Mouse (Mus musculus): ENCODE results near the gene Dhrs13. TPM values are rescaled to one million over a fixed set of nuclear protein-coding genes. Genes with fewer than 3 reads are reported as not detected.

Dhrs13 gene
- 32.7 and 40.0 TPM in 2 replicates for polyA plus RNA-seq (2015; fragmentation: Nextera tagmentation; extraction: Ambion mirVana)

DNA sequence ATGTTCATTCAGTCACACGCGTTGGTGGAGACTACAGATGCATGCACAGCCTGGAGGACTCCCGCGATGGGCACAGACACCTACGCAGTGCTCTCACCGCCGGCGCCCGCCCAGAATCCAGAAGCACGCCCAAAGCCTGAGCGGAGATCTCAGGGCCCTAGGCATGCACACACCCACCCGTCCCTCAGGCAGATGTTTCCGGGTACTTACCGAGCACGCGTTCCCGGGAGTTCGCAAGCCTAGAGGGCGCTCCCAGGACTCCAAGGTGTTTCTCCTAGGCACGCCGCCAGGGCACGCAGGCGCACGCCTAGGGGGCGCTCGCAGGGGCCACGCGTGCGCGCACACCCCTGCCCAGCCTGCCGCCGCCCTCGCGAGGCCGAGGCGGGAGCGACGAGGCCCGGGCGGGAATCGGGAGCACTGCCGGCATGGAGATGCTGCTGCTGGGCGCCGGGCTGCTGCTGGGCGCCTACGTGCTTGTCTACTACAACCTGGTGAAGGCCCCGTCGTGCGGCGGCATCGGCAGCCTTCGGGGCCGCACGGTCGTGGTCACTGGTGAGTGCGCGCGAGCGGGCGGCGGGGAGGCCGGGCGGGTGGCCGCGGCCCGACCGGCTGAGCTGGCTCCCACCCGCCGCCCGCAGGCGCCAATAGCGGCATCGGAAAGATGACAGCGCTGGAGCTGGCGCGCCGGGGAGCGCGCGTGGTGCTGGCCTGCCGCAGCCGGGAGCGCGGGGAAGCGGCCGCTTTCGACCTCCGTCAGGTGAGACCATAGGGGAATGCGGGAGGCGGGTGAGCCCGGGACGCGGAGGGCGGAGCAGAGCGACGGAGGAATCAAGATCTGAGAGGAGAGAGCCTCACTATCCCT, at the start of gene Dhrs13:
TSS of gene Dhrs13 (plus strand) at position 334 of the 862 bp plus-strand sequence.
- peak within 1 kb of the TSS; percentile 69 for H3K4me2 ChIP-seq
- H3K9ac ChIP-seq, result peak within 1 kb of the TSS; percentile 82
- H3K4me1 ChIP-seq (replicated peaks), result peaks cover 38% of the 10 kb centered on the region
- H3K9me3 ChIP-seq, result no peaks in the 10 kb centered on the region
- no peaks in the 10 kb centered on the region for H3K27me3 ChIP-seq
- H3K36me3 ChIP-seq, result peaks cover 45% of the 10 kb centered on the region
- WGBS, result under 1% methylated on average over 96 of the region's 96 CpGs
- peak; percentile 93 for ATAC-seq (ENCODE audit: low read depth)
- peak within 1 kb of the TSS; percentile 93 for H3K27ac ChIP-seq (replicated peaks)
- peak within 1 kb of the TSS; percentile 59 for H3K4me3 ChIP-seq

DNA sequence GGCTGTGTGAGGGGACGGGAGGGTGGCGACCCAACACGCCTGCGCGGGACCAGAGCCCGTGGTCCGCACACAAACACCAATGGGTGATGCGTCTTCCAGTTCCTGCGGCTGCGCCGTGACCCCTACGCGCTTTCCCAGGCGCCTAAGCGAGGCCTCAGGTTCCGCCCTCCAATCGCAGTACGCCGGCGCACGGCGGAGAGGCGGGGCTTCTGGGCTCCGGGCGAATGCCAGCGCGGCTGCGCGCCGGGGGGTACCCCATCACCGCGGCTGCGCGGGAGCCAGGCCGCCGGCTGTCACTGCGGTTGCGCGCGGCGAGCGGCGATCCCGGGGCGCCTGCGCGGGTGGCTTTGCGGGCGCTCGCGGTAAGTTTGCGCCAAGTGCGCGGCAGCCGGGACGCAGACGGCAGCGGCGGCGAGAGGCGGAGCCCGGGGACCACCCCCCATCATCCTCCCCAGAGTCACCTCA, 49.6 kb upstream of the Dhrs13 start, which contains the start of gene Phf12:
TSS of gene Phf12 (plus strand) at position 314 of the 465 bp plus-strand sequence.
- peak within 1 kb of the TSS; percentile 99 for H3K4me3 ChIP-seq
- peaks cover 12% of the 10 kb centered on the region for H3K27me3 ChIP-seq
- peak; percentile 90 for ATAC-seq (ENCODE audit: low read depth)
- no peaks in the 10 kb centered on the region for H3K9me3 ChIP-seq
- peaks cover 33% of the 10 kb centered on the region for H3K4me1 ChIP-seq (replicated peaks)
- peak within 1 kb of the TSS; percentile 96 for H3K27ac ChIP-seq (replicated peaks)
- H3K4me2 ChIP-seq, result peak within 1 kb of the TSS; percentile 95
- WGBS, result under 1% methylated on average over 62 of the region's 62 CpGs
- H3K9ac ChIP-seq, result peak within 1 kb of the TSS; percentile 97
- peaks cover 21% of the 10 kb centered on the region for H3K36me3 ChIP-seq

DNA sequence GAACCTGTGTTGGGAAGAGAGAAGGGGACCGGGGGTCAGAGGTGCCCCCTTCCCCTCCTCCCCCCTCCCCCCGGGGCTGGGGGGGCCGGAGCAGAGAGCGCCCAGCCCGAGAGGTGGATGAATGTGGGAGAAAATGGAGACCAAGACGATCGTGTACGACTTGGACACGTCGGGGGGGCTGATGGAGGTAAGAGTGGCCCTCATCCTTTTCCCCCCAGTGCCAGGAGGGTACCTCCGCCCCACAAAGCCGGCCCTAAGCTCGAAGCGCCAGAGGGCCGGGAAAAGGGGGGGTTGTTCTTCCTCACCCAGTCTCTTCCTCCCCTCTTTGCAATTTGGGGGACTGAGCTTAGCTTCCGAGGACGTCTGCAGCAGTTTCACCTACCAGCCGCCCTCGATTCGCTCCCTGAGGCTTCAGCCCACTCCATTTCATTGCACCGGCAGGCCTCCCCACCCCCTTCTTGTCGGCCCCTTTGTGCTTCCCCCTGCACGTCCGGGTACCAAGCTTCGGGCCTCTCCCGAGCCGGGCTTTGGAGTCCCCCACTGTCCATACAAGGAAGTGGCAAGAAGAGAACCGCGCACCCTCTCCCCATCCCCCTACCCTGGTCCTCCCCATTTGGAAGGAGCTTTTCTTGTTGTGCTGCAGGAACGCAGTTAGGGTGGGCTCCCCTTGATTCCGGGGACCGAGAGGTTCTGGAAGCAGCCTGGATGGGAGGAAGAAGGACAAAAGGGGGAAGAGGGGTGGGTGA, 48.7 kb upstream of the Dhrs13 start:
- Histone ChIP-seq H3K9me3 (no peaks in the 10 kb centered on the region), H3K36me3 (peaks cover 20% of the 10 kb centered on the region), H3K27ac (replicated peaks) (peak overlapping the region; percentile 96), H3K4me2 (peak overlapping the region; percentile 95), H3K4me3 (peak overlapping the region; percentile 99), H3K4me1 (replicated peaks) (peaks cover 33% of the 10 kb centered on the region), H3K9ac (peak overlapping the region; percentile 97), H3K27me3 (peaks cover 3% of the 10 kb centered on the region; the same call in 1 of the 2 replicates)
- ATAC-seq (ENCODE audit: low read depth), result no peak
- WGBS, result 0% methylated on average over 29 of the region's 32 CpGs

DNA sequence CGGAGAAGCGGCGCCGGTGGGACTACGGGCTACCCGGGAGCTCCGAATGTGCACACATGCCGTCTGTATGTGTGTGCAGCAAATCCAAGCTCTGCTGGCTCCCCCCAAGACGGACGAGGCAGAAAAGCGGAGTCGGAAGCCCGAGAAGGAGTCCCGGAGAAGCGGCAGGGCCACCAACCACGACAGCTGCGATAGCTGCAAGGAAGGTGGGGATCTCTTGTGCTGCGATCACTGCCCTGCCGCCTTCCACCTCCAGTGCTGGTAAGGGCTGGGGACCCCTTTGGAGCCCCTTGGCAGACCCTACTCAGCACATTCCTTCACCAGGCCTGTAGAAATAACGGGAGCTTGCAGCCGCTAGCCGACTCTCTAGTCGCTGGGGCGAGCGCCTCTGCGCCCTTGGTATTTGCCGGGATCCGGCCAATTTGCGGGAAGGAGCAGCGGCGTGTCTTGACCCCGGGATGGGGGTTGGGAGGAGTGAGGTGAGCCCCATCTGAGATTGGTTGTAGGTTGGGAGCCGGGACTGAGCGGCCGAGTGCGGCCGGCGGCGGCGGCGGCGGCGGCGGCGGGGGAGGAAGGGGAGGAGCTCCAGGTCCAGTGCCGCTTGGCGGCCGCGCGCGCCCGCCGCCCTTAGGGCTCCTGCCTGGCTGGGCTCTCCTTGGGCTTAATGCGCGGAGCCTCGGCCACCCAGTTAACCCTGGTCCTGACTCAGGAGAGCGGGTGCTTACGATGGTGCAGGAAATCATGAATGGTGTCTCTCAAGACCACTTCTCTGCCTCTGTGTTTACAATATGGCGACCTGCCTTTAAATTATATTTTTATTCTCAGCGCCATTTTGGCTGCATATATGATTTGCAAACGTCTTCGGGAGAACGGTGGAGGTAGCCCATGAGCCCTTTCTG, 47.9 kb upstream of the Dhrs13 start:
- H3K4me1 ChIP-seq (replicated peaks), result peaks cover 33% of the 10 kb centered on the region
- no peaks in the 10 kb centered on the region for H3K9me3 ChIP-seq
- peaks cover 23% of the 10 kb centered on the region for H3K36me3 ChIP-seq
- ATAC-seq (ENCODE audit: low read depth), result no peak
- H3K27ac ChIP-seq (replicated peaks), result peak overlapping the region; percentile 96
- peak overlapping the region; percentile 99 for H3K4me3 ChIP-seq
- WGBS, result under 1% methylated on average over 60 of the region's 63 CpGs
- peak overlapping the region; percentile 95 for H3K4me2 ChIP-seq
- H3K9ac ChIP-seq, result peak overlapping the region; percentile 97
- H3K27me3 ChIP-seq, result no peaks in the 10 kb centered on the region

DNA sequence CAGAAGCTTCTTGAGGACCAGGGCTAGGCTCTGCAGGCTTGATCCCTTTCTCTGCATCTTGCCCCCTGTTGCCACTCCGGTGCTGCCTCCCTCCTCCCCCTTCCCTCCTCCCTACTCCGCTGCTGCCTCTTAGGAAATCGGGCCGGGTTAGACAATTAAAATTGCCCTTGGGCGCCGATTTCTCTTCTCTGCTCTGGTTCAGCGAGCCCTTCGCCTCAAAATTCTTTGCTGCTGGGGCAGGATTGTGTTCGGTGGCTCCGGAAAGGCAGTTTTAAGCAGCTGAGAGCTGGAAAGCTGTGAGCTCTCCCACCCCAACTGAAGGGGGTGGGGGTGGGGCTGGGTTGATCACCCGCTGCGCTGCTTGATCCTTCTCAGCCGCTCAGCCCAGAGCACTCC, 47.2 kb upstream of the Dhrs13 start:
- peak overlapping the region; percentile 97 for H3K9ac ChIP-seq
- peak overlapping the region; percentile 96 for H3K27ac ChIP-seq (replicated peaks)
- H3K27me3 ChIP-seq, result no peaks in the 10 kb centered on the region
- no peak for ATAC-seq (ENCODE audit: low read depth)
- H3K4me3 ChIP-seq, result peak overlapping the region; percentile 99
- no peaks in the 10 kb centered on the region for H3K9me3 ChIP-seq
- peaks cover 33% of the 10 kb centered on the region for H3K4me1 ChIP-seq (replicated peaks)
- under 1% methylated on average over 13 of the region's 13 CpGs for WGBS
- peak overlapping the region; percentile 95 for H3K4me2 ChIP-seq
- H3K36me3 ChIP-seq, result peaks cover 28% of the 10 kb centered on the region

DNA sequence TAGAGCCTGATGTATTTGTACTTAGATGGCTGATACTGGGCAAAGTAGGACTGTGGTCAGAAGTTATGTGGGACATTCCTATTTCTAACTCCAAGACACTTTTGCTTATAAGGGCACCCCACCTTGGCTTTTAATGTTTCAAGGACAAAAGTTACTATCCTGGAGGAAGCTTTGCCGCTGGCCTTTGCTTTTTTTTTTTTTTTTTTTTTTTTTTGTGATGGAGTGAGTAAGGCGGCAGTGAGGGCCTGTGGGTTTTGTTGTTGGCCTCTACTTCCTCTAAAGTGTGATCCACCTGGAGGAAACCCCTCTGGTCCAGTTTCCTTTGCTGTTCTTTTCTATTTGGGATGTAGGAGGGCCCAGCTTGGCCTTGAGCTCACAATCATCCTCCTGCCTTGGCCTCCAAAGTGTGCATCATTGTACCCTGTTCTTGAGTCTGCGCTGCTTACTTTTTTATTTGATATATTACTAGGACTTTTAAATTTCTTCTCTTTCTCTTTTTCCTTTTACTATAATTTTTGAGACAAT, 46.5 kb upstream of the Dhrs13 start:
- 90% methylated on average over 3 of the region's 3 CpGs for WGBS
- peaks cover 31% of the 10 kb centered on the region for H3K36me3 ChIP-seq
- peak overlapping the region; percentile 97 for H3K9ac ChIP-seq
- peaks cover 30% of the 10 kb centered on the region for H3K4me1 ChIP-seq (replicated peaks)
- H3K4me3 ChIP-seq, result peak overlapping the region; percentile 99
- no peaks in the 10 kb centered on the region for H3K27me3 ChIP-seq
- H3K9me3 ChIP-seq, result no peaks in the 10 kb centered on the region
- peak overlapping the region; percentile 96 for H3K27ac ChIP-seq (replicated peaks)
- no peak for ATAC-seq (ENCODE audit: low read depth)
- peak overlapping the region; percentile 95 for H3K4me2 ChIP-seq

DNA sequence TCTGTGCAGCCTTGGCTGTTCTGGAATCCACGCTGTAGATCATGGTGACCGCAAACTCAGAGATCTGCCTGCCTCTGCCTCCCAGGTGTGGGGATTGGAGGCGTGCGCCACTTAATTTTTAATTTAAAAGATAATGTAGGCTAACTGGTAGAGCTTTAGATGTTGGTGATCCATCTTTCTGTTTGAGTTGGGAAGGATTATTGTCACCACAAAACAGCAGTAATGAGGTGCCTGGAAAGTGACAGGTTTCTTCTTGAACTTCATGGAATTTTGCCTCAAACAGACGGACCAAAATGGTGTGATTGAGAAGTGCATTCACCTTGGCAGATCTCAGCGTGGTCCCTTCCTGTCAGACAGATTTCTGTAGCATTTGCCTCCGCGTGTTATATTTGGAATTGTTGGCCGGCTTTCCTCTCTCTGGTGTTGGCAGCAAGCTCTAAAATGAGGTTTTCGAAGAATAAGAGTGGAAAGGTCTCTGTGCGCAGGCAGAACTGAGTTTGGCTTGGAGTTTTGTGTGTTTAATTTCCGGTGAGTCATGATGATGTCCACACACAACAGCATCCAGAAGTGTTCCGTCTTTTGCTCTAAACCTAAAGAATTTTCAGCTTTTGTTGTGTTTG, 42.9 kb upstream of the Dhrs13 start:
- H3K27ac ChIP-seq (replicated peaks), result no peak overlapping the region
- peaks cover 34% of the 10 kb centered on the region for H3K36me3 ChIP-seq
- no peak for ATAC-seq (ENCODE audit: low read depth)
- no peaks in the 10 kb centered on the region for H3K9me3 ChIP-seq
- H3K4me3 ChIP-seq, result no peak overlapping the region
- H3K4me1 ChIP-seq (replicated peaks), result peaks cover 21% of the 10 kb centered on the region
- H3K4me2 ChIP-seq, result no peak overlapping the region
- no peak overlapping the region for H3K9ac ChIP-seq
- no peaks in the 10 kb centered on the region for H3K27me3 ChIP-seq
- WGBS, result 93% methylated on average over 13 of the region's 13 CpGs

DNA sequence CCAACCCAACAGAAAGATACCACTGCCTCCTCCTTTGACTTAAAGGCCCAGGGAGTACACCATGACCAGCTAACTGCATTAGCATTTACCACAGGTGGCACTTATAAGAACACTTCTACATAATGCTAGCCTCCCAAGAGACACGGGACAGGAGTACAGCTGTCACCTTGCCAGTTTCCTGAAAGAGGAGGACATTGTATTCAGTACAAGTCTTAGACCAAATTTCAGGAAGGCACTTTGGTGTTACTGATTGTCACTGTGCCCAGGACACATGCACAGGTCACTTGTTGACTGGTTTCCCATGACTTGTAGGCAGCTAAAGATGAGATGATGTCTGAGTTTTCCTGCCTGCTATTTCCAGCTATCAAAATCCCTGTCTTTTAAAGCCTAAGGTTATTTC, 36.5 kb upstream of the Dhrs13 start:
- Histone ChIP-seq H3K4me3 (no peak overlapping the region), H3K9me3 (no peaks in the 10 kb centered on the region), H3K4me1 (replicated peaks) (no peaks in the 10 kb centered on the region), H3K27ac (replicated peaks) (no peak overlapping the region), H3K4me2 (no peak overlapping the region), H3K9ac (no peak overlapping the region), H3K36me3 (peaks cover 10% of the 10 kb centered on the region; the same call in 1 of the 2 replicates), H3K27me3 (no peaks in the 10 kb centered on the region)
- no peak for ATAC-seq (ENCODE audit: low read depth)
- 90% methylated on average over 1 of the region's 1 CpGs for WGBS

DNA sequence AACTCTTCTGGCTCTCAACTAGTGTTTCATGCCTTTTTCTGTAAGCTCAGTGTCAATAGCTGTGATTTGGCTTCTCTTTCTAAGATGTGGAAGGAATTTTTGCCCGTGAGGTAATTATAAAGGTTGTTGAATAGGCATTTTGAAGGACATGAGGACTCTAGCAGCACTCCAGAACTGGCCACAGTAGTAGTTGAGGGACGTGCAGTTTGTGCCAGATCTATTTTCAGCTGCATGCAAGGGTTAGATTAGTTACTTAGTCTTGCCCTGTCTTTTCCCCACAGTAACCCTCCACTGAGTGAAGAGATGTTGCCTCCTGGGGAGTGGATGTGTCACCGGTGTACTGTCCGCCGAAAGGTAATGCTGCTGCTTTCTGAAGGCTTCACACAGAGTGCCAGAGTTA, 25.6 kb upstream of the Dhrs13 start:
- H3K4me3 ChIP-seq, result no peak overlapping the region
- H3K27ac ChIP-seq (replicated peaks), result no peak overlapping the region
- no peak overlapping the region for H3K9ac ChIP-seq
- peaks cover 50% of the 10 kb centered on the region for H3K36me3 ChIP-seq
- H3K4me2 ChIP-seq, result no peak overlapping the region
- H3K9me3 ChIP-seq, result no peaks in the 10 kb centered on the region
- H3K4me1 ChIP-seq (replicated peaks), result 0 out of 2 replicates have a peak, but pooled peaks cover 9% of the 10 kb centered on the region
- no peaks in the 10 kb centered on the region for H3K27me3 ChIP-seq
- ATAC-seq (ENCODE audit: low read depth), result no peak
- 96% methylated on average over 5 of the region's 5 CpGs for WGBS

DNA sequence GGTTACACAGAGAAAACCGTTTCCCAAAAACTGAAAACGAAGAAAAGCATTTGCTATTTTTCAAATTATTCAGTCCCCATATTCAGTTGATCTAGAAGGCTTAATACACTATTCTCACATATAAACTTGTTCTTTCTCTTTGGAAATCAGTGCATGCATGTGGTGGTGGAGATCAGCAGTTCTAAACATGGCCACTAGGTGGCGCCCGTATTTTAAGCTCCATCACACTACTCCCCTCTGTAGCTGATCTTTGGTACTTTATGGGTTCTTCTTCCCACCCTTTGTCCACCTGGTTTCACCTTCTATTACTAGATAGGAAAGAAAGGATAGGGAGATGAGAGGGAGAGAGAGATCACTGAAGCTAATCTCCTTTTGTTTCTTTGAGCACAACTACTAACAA, 12.4 kb upstream of the Dhrs13 start:
- Histone ChIP-seq H3K4me3 (no peak overlapping the region), H3K27me3 (no peaks in the 10 kb centered on the region), H3K27ac (replicated peaks) (no peak overlapping the region), H3K4me1 (replicated peaks) (no peaks in the 10 kb centered on the region), H3K4me2 (no peak overlapping the region), H3K9me3 (no peaks in the 10 kb centered on the region), H3K9ac (no peak overlapping the region), H3K36me3 (peaks cover 92% of the 10 kb centered on the region)
- WGBS, result 19% methylated on average over 4 of the region's 4 CpGs
- ATAC-seq (ENCODE audit: low read depth), result peak; percentile 85

DNA sequence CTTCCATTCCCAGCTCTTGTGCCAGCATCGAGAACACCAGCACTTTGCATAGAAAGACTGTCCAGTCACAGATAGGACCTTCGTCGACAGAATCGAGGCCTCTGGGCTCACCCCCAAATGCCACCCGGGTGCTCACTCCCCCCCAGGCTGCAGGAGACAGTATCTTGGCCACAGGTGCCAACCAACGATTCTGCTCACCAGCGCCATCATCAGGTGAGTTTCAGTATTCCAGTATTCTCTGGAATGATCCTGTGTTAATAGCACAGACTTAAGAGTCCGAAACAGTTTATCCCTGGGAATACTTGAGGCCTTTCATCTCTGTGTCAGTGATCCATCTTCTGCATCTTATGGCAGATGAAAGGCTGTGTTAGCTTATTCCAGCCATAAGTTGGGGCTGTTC, 8.5 kb upstream of the Dhrs13 start:
- Histone ChIP-seq H3K9me3 (no peaks in the 10 kb centered on the region), H3K4me1 (replicated peaks) (no peaks in the 10 kb centered on the region), H3K4me3 (no peak overlapping the region), H3K36me3 (peaks cover 90% of the 10 kb centered on the region), H3K27ac (replicated peaks) (no peak overlapping the region), H3K9ac (no peak overlapping the region), H3K27me3 (no peaks in the 10 kb centered on the region), H3K4me2 (no peak overlapping the region)
- WGBS, result 85% methylated on average over 8 of the region's 8 CpGs
- ATAC-seq (ENCODE audit: low read depth), result no peak
